Mouse (Mus musculus): Measurements from ENCODE around the gene Ndufs3. TPM values are rescaled to one million over a fixed set of nuclear protein-coding genes. Genes with fewer than 3 reads are reported as not detected.

Gene Ndufs3
- polyA plus RNA-seq, 2 experiments, result 79.0 to 138 TPM

- Histone ChIP-seq H3K4me2 (ENCODE audit: low read depth) (peak overlapping the region; percentile 91), H3K4me3 (ENCODE audit: insufficient read depth in 1 of 2, low read depth in 2 of 2, low read length in 2 of 2) (peak overlapping the region; percentile 75 to 85), H3K9me3 (ENCODE audit: control insufficient read depth, low read length) (no peaks in the 10 kb centered on the region), H3K27ac (peak overlapping the region; percentile 23), H3K9ac (replicated peaks) (peak overlapping the region; percentile 89), H3K36me3 (replicated peaks; ENCODE audit: control insufficient read depth, insufficient read depth, low read depth) (peaks cover 12% of the 10 kb centered on the region), H3K4me1 (replicated peaks; ENCODE audit: control insufficient read depth in 2 of 2, insufficient read depth in 2 of 2, low read length in 1 of 2) (peaks cover 2 to 19% of the 10 kb centered on the region in 2 experiments; a peak in 3 of 4 replicates), H3K27me3 (ENCODE audit: control insufficient read depth, insufficient read depth, low read length) (no peaks in the 10 kb centered on the region)
- 18% methylated on average over 7 of the region's 7 CpGs for WGBS (ENCODE audit: insufficient replicate concordance)
- TF ChIP-seq EP300 (IDR thresholded peaks at IDR 0.05; ENCODE audit: low read depth) (no peak), CTCF (IDR thresholded peaks at IDR 0.05; ENCODE audit: low read depth) (no peak)
- no peak for ATAC-seq (ENCODE audit: insufficient read depth)
- no peak for DNase-seq (ENCODE audit: low read depth in 3 of 3, low spot score in 3 of 3)
These were observed 12.1 kb upstream of the Ndufs3 start for GRCm38 (mm10) chr2:90916560-90917232.

- ATAC-seq (ENCODE audit: insufficient read depth) (no peak), DNase-seq (ENCODE audit: low read depth in 3 of 3, low spot score in 3 of 3) (no peak)
- Histone ChIP-seq H3K4me2 (ENCODE audit: low read depth) (peak overlapping the region; percentile 91), H3K9me3 (ENCODE audit: control insufficient read depth, low read length) (no peaks in the 10 kb centered on the region), H3K27me3 (ENCODE audit: control insufficient read depth, insufficient read depth, low read length) (no peaks in the 10 kb centered on the region), H3K36me3 (replicated peaks; ENCODE audit: control insufficient read depth, insufficient read depth, low read depth) (peaks cover 22% of the 10 kb centered on the region), H3K9ac (replicated peaks) (no peak overlapping the region), H3K4me1 (replicated peaks; ENCODE audit: control insufficient read depth in 2 of 2, insufficient read depth in 2 of 2, low read length in 1 of 2) (peaks cover 2 to 19% of the 10 kb centered on the region in 2 experiments; a peak in 3 of 4 replicates), H3K4me3 (ENCODE audit: insufficient read depth in 1 of 2, low read depth in 2 of 2, low read length in 2 of 2) (no peak overlapping the region), H3K27ac (no peak overlapping the region)
- WGBS (ENCODE audit: insufficient replicate concordance), result 77% methylated on average over 1 of the region's 1 CpGs
- no peak for TF ChIP-seq EP300 (IDR thresholded peaks at IDR 0.05; ENCODE audit: low read depth)
- TF ChIP-seq CTCF (IDR thresholded peaks at IDR 0.05; ENCODE audit: low read depth), result no peak
These were observed 10.9 kb upstream of the Ndufs3 start for GRCm38 (mm10) chr2:90915516-90915915.

GRCm38 (mm10) chr2:90913671-90914070 is 9.0 kb upstream of the Ndufs3 start:
- DNase-seq (ENCODE audit: low read depth in 3 of 3, low spot score in 3 of 3) (no peak), ATAC-seq (ENCODE audit: insufficient read depth) (no peak)
- no peaks in the 10 kb centered on the region for H3K9me3 ChIP-seq (ENCODE audit: control insufficient read depth, low read length)
- TF ChIP-seq EP300 (IDR thresholded peaks at IDR 0.05; ENCODE audit: low read depth) (no peak), CTCF (IDR thresholded peaks at IDR 0.05; ENCODE audit: low read depth) (no peak)
- H3K27ac ChIP-seq, result no peak overlapping the region
- no peak overlapping the region for H3K4me3 ChIP-seq (ENCODE audit: insufficient read depth in 1 of 2, low read depth in 2 of 2, low read length in 2 of 2)
- peaks cover 2 to 19% of the 10 kb centered on the region in 2 experiments; a peak in 3 of 4 replicates for H3K4me1 ChIP-seq (replicated peaks; ENCODE audit: control insufficient read depth in 2 of 2, insufficient read depth in 2 of 2, low read length in 1 of 2)
- H3K27me3 ChIP-seq (ENCODE audit: control insufficient read depth, insufficient read depth, low read length), result no peaks in the 10 kb centered on the region
- H3K9ac ChIP-seq (replicated peaks), result no peak overlapping the region
- H3K36me3 ChIP-seq (replicated peaks; ENCODE audit: control insufficient read depth, insufficient read depth, low read depth), result peaks cover 36% of the 10 kb centered on the region
- H3K4me2 ChIP-seq (ENCODE audit: low read depth), result no peak overlapping the region
- WGBS (ENCODE audit: insufficient replicate concordance), result 94% methylated on average over 2 of the region's 2 CpGs

DNA sequence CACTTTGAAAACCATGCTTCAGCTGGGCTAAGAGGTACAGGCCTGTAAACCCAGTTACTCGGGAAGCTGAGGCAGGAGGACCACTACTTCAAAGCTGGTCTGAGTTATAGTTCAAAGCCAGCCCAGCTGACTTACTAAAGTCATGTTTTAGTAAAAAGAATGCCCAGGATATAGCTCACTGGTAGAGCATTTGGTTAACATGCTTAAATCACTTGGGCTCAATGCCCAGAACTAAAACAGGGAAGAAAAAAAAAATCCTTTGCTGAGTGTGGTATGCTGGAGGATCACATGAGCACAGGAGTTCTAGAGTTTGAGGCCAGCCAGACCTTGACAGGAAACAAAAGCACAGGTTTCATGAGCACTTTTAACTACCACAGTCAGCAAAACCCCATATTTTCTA is 7.0 kb upstream of the Ndufs3 start:
- peaks cover 43% of the 10 kb centered on the region for H3K36me3 ChIP-seq (replicated peaks; ENCODE audit: control insufficient read depth, insufficient read depth, low read depth)

GRCm38 (mm10) chr2:90910861-90911260 is 6.2 kb upstream of the Ndufs3 start:
- Histone ChIP-seq H3K27me3 (ENCODE audit: control insufficient read depth, insufficient read depth, low read length) (no peaks in the 10 kb centered on the region), H3K4me2 (ENCODE audit: low read depth) (no peak overlapping the region), H3K4me1 (replicated peaks; ENCODE audit: control insufficient read depth in 2 of 2, insufficient read depth in 2 of 2, low read length in 1 of 2) (peaks cover 0 to 9% of the 10 kb centered on the region in 2 experiments; a peak in 2 of 4 replicates), H3K36me3 (replicated peaks; ENCODE audit: control insufficient read depth, insufficient read depth, low read depth) (peaks cover 47% of the 10 kb centered on the region), H3K9me3 (ENCODE audit: control insufficient read depth, low read length) (no peaks in the 10 kb centered on the region), H3K4me3 (ENCODE audit: insufficient read depth in 1 of 2, low read depth in 2 of 2, low read length in 2 of 2) (no peak overlapping the region), H3K27ac (no peak overlapping the region), H3K9ac (replicated peaks) (no peak overlapping the region)
- 33% methylated on average over 1 of the region's 1 CpGs for WGBS (ENCODE audit: insufficient replicate concordance)
- ATAC-seq (ENCODE audit: insufficient read depth) (no peak), DNase-seq (ENCODE audit: low read depth in 3 of 3, low spot score in 3 of 3) (no peak)
- TF ChIP-seq EP300 (IDR thresholded peaks at IDR 0.05; ENCODE audit: low read depth) (no peak), CTCF (IDR thresholded peaks at IDR 0.05; ENCODE audit: low read depth) (no peak)

More for the DNA sequence above, 7.0 kb upstream of the Ndufs3 start:
- H3K9ac ChIP-seq (replicated peaks), result no peak overlapping the region
- WGBS (ENCODE audit: insufficient replicate concordance), result 67% methylated on average over 1 of the region's 1 CpGs
- H3K4me1 ChIP-seq (replicated peaks; ENCODE audit: control insufficient read depth in 2 of 2, insufficient read depth in 2 of 2, low read length in 1 of 2), result peaks cover 2 to 14% of the 10 kb centered on the region in 2 experiments; a peak in 3 of 4 replicates
- H3K4me2 ChIP-seq (ENCODE audit: low read depth), result no peak overlapping the region
- H3K9me3 ChIP-seq (ENCODE audit: control insufficient read depth, low read length), result no peaks in the 10 kb centered on the region
- TF ChIP-seq CTCF (IDR thresholded peaks at IDR 0.05; ENCODE audit: low read depth) (no peak), EP300 (IDR thresholded peaks at IDR 0.05; ENCODE audit: low read depth) (no peak)
- H3K4me3 ChIP-seq (ENCODE audit: insufficient read depth in 1 of 2, low read depth in 2 of 2, low read length in 2 of 2), result no peak overlapping the region
- H3K27me3 ChIP-seq (ENCODE audit: control insufficient read depth, insufficient read depth, low read length), result no peaks in the 10 kb centered on the region
- no peak for ATAC-seq (ENCODE audit: insufficient read depth)
- no peak for DNase-seq (ENCODE audit: low read depth in 3 of 3, low spot score in 3 of 3)
- no peak overlapping the region for H3K27ac ChIP-seq

All from liver, embryonic 14.5 days (tissue).